Mouse (Mus musculus) MEL (cell line): ENCODE measurements around the gene Mfsd4a. TPM values are rescaled to one million over a fixed set of nuclear protein-coding genes. Genes with fewer than 3 reads are reported as not detected.

ENCODE experiments used
- DNase-seq: peaks from one replicate; pipeline ENCODE4 v3.0.0; 2011; ENCODE audit warnings: low read depth, low spot score
- H3K27ac ChIP-seq: 2 replicates; pipeline ENCODE4 v1.5.1; 2012; ENCODE audit warnings: low read depth, mild to moderate bottlenecking, control low read depth, low read length, moderate library complexity; ENCODE audit not compliant: control insufficient read depth
- H3K27me3 ChIP-seq, 2 experiments: fragments of 150-350 bp in 1 of 2; sonication (generic) in 1 of 2; 2 replicates each; pipeline ENCODE4 v1.6.1; 2012; ENCODE audit warnings: low read length in 2 of 2, mild to moderate bottlenecking in 2 of 2, improper control_type of control experiment in 1 of 2, moderate library complexity in 1 of 2; ENCODE audit not compliant: insufficient read depth in 2 of 2, control insufficient read depth in 1 of 2
- H3K36me3 ChIP-seq, 2 experiments: 2 replicates each; pipeline ENCODE4 v1.6.1; 2012 to 2014; ENCODE audit warnings: low read length in 2 of 2, improper control_type of control experiment in 1 of 2, inconsistent platforms in 1 of 2, mild to moderate bottlenecking in 1 of 2; ENCODE audit not compliant: insufficient read depth in 2 of 2, control insufficient read depth in 1 of 2
- H3K4me1 ChIP-seq, 2 experiments: fragments of 150-350 bp in 1 of 2; sonication (generic) in 1 of 2; 2 replicates each; pipeline ENCODE4 v1.6.1; 2012; ENCODE audit warnings: low read length in 2 of 2, improper control_type of control experiment in 1 of 2, mild to moderate bottlenecking in 1 of 2; ENCODE audit not compliant: insufficient read depth in 2 of 2, control insufficient read depth in 1 of 2
- H3K4me3 ChIP-seq, 2 experiments: fragments of 150-350 bp in 1 of 2; sonication (generic) in 1 of 2; 2 replicates each; pipeline ENCODE4 v1.5.1; 2012; ENCODE audit warnings: low read depth in 2 of 2, low read length in 2 of 2, mild to moderate bottlenecking in 2 of 2, moderate library complexity in 2 of 2, control low read depth in 1 of 2, improper control_type of control experiment in 1 of 2; ENCODE audit not compliant: control insufficient read depth in 1 of 2, insufficient read depth in 1 of 2
- H3K79me2 ChIP-seq: 2 replicates; pipeline ENCODE4 v1.6.1; 2012; ENCODE audit warnings: mild to moderate bottlenecking, low read length, moderate library complexity; ENCODE audit not compliant: control insufficient read depth, poor library complexity, insufficient read depth
- H3K9ac ChIP-seq: 2 replicates; pipeline ENCODE4 v1.6.1; 2012; ENCODE audit warnings: low read depth, mild to moderate bottlenecking, control low read depth, low read length, moderate library complexity; ENCODE audit not compliant: control insufficient read depth, poor library complexity, severe bottlenecking
- H3K9me3 ChIP-seq: fragments of 150-350 bp; sonication (generic); replicated peaks from 2 replicates; pipeline ENCODE4 v1.6.1; 2012; ENCODE audit warnings: mild to moderate bottlenecking, low read length, improper control_type of control experiment, moderate library complexity; ENCODE audit not compliant: insufficient read depth
- BHLHE40 ChIP-seq: IDR thresholded peaks from 2 replicates; pipeline ENCODE4 v1.6.1; 2012; ENCODE audit warnings: low read depth, mild to moderate bottlenecking, inconsistent platforms, low read length, improper control_type of control experiment, borderline replicate concordance
- CTCF ChIP-seq, 3 experiments: IDR thresholded peaks in 2 of 3; conservative IDR thresholded peaks in 1 of 3; 2 replicates each; pipeline ENCODE4 v1.5.1; 2011 to 2012; ENCODE audit warnings: low read length in 3 of 3, low read depth in 2 of 3, mild to moderate bottlenecking in 2 of 3, improper control_type of control experiment in 1 of 3, inconsistent platforms in 1 of 3, mixed read lengths in 1 of 3, moderate library complexity in 1 of 3; ENCODE audit not compliant: control insufficient read depth in 1 of 3, insufficient read depth in 1 of 3, poor library complexity in 1 of 3, severe bottlenecking in 1 of 3
- GATA1 ChIP-seq: IDR thresholded peaks from 2 replicates; pipeline ENCODE4 v1.6.1; 2011; ENCODE audit warnings: low read depth, low read length, improper control_type of control experiment
- JUND ChIP-seq: IDR thresholded peaks from 2 replicates; pipeline ENCODE4 v1.6.1; 2011; ENCODE audit warnings: low read depth, mild to moderate bottlenecking, improper control_type of control experiment, low read length
- KAT2A ChIP-seq: conservative IDR thresholded peaks from 2 replicates; pipeline ENCODE4 v1.6.1; 2012; ENCODE audit warnings: low read depth, low read length, improper control_type of control experiment, inconsistent platforms
- MAFK ChIP-seq: IDR thresholded peaks from 2 replicates; pipeline ENCODE4 v1.6.1; 2011; ENCODE audit warnings: low read depth, mild to moderate bottlenecking, low read length, improper control_type of control experiment, borderline replicate concordance
- MAX ChIP-seq: IDR thresholded peaks from 2 replicates; pipeline ENCODE4 v1.6.1; 2011; ENCODE audit warnings: low read length, improper control_type of control experiment
- MAZ ChIP-seq: IDR thresholded peaks from 2 replicates; pipeline ENCODE4 v1.6.1; 2012; ENCODE audit warnings: low read depth, mild to moderate bottlenecking, inconsistent platforms, low read length, improper control_type of control experiment
- NELFE ChIP-seq: IDR thresholded peaks from 2 replicates; pipeline ENCODE4 v1.6.1; 2011; ENCODE audit warnings: low read depth, low read length, improper control_type of control experiment
- NRF1 ChIP-seq: IDR thresholded peaks from 2 replicates; pipeline ENCODE4 v1.6.1; 2014; ENCODE audit warnings: low read depth, mild to moderate bottlenecking, inconsistent platforms, low read length, improper control_type of control experiment, moderate library complexity; ENCODE audit not compliant: poor library complexity, insufficient read depth, severe bottlenecking
- POLR2A ChIP-seq, 2 experiments: IDR thresholded peaks; 2 replicates each; pipeline ENCODE4 v1.6.1; 2011 to 2012; ENCODE audit warnings: low read length in 2 of 2, mild to moderate bottlenecking in 2 of 2, control low read depth in 1 of 2, improper control_type of control experiment in 1 of 2, low read depth in 1 of 2, moderate library complexity in 1 of 2; ENCODE audit not compliant: control insufficient read depth in 1 of 2, insufficient read depth in 1 of 2, poor library complexity in 1 of 2
- POLR2AphosphoS5 ChIP-seq: IDR thresholded peaks from 2 replicates; pipeline ENCODE4 v1.6.1; 2012; ENCODE audit warnings: low read depth, borderline replicate concordance, mild to moderate bottlenecking, inconsistent platforms, low read length, moderate library complexity, mixed read lengths
- SIN3A ChIP-seq: IDR thresholded peaks from 2 replicates; pipeline ENCODE4 v1.6.1; 2012; ENCODE audit warnings: low read length, improper control_type of control experiment, inconsistent platforms
- SMC3 ChIP-seq: IDR thresholded peaks from 2 replicates; pipeline ENCODE4 v1.6.1; 2011; ENCODE audit warnings: low read depth, low read length, improper control_type of control experiment
- TBP ChIP-seq: IDR thresholded peaks from 2 replicates; pipeline ENCODE4 v1.8.0; 2011; ENCODE audit warnings: low read depth, low read length, improper control_type of control experiment
- TCF12 ChIP-seq: IDR thresholded peaks from 2 replicates; pipeline ENCODE4 v1.6.1; 2014; ENCODE audit warnings: low read depth, mild to moderate bottlenecking, inconsistent platforms, low read length, improper control_type of control experiment, moderate library complexity
- UBTF ChIP-seq: IDR thresholded peaks from 2 replicates; pipeline ENCODE4 v1.6.1; 2012; ENCODE audit warnings: low read depth, mild to moderate bottlenecking, inconsistent platforms, low read length, improper control_type of control experiment, moderate library complexity, borderline replicate concordance; ENCODE audit not compliant: insufficient read depth
- USF1 ChIP-seq: IDR thresholded peaks from 2 replicates; pipeline ENCODE4 v1.6.1; 2014; ENCODE audit warnings: low read depth, mild to moderate bottlenecking, inconsistent platforms, low read length, improper control_type of control experiment, moderate library complexity
- USF2 ChIP-seq, 2 experiments: IDR thresholded peaks; 2 replicates each; pipeline ENCODE4 v1.6.1; 2011 to 2012; ENCODE audit warnings: improper control_type of control experiment in 2 of 2, low read length in 2 of 2, borderline replicate concordance in 1 of 2, inconsistent platforms in 1 of 2, low read depth in 1 of 2, mild to moderate bottlenecking in 1 of 2; ENCODE audit not compliant: insufficient read depth in 1 of 2
- ZC3H11A ChIP-seq: IDR thresholded peaks from 2 replicates; pipeline ENCODE4 v1.6.1; 2012; ENCODE audit warnings: low read depth, mild to moderate bottlenecking, inconsistent platforms, low read length, improper control_type of control experiment
- ZKSCAN1 ChIP-seq: IDR thresholded peaks from 2 replicates; pipeline ENCODE4 v1.6.1; 2012; ENCODE audit warnings: low read depth, mild to moderate bottlenecking, inconsistent platforms, low read length, improper control_type of control experiment, moderate library complexity
- polyA plus RNA-seq, 2 experiments: library from polyadenylated mRNA; stranded (reverse) in 1 of 2; unstranded in 1 of 2; fragments of >175 nt in 1 of 2; fragments of >200 nt in 1 of 2; gene quantifications; 2 replicates each; pipeline versions ENCODE4 v1.2.1 to v1.2.4; 2012; ENCODE audit warnings: low replicate concordance in 2 of 2, low read depth in 1 of 2; ENCODE audit not compliant: insufficient read length in 2 of 2, insufficient read depth in 1 of 2, missing spikeins in 1 of 2
- total RNA-seq: library from RNA; depleted of rRNA; stranded (reverse); fragments of 300-350 nt; gene quantifications from 2 replicates; pipeline ENCODE4 v1.2.3, GENCODE M21; 2012

Mfsd4a gene
- total and polyA plus RNA-seq, 3 experiments = 3.6 to 15.5 TPM; not detected in 1

GRCm38 (mm10) chr1:132060036-132060769, 7.7 kb downstream of the Mfsd4a start:
- Histone ChIP-seq H3K27me3 (no peaks in the 10 kb centered on the region; a peak in 2 of 4 replicates), H3K9ac (no peak overlapping the region), H3K9me3 (no peaks in the 10 kb centered on the region), H3K79me2 (no peaks in the 10 kb centered on the region), H3K4me3 (no peak overlapping the region), H3K36me3 (peaks cover 0 to 7% of the 10 kb centered on the region in 2 experiments; a peak in 1 of 4 replicates), H3K4me1 (peaks cover 3 to 16% of the 10 kb centered on the region in 2 experiments), H3K27ac (no peak overlapping the region)
- no peak for DNase-seq
- TF ChIP-seq UBTF (no peak), GATA1 (no peak), ZC3H11A (no peak), BHLHE40 (no peak), ZKSCAN1 (no peak), TBP (no peak), MAZ (no peak), MAX (no peak), NRF1 (no peak), TCF12 (no peak), CTCF (IDR thresholded peaks at IDR 0.05 in 2 of 3, conservative IDR thresholded peaks at IDR 0.05 in 1 of 3; ENCODE audit: control insufficient read depth in 1 of 3, insufficient read depth in 1 of 3, low read depth in 2 of 3, low read length in 3 of 3, poor library complexity in 1 of 3, severe bottlenecking in 1 of 3) (no peak), NELFE (no peak), MAFK (no peak), USF1 (no peak), SIN3A (no peak), POLR2A (IDR thresholded peaks at IDR 0.05; ENCODE audit: control insufficient read depth in 1 of 2, insufficient read depth in 1 of 2, low read depth in 1 of 2, low read length in 2 of 2, poor library complexity in 1 of 2) (no peak), USF2 (IDR thresholded peaks at IDR 0.05; ENCODE audit: borderline replicate concordance in 1 of 2, insufficient read depth in 1 of 2, low read depth in 1 of 2, low read length in 2 of 2) (no peak), SMC3 (no peak), KAT2A (no peak), JUND (no peak)

- Histone ChIP-seq H3K9ac (no peak overlapping the region), H3K27ac (no peak overlapping the region), H3K27me3 (no peaks in the 10 kb centered on the region; a peak in 1 of 4 replicates), H3K36me3 (peaks cover 0 to 13% of the 10 kb centered on the region in 2 experiments; a peak in 2 of 4 replicates), H3K79me2 (no peaks in the 10 kb centered on the region), H3K4me1 (peaks cover 6 to 25% of the 10 kb centered on the region in 2 experiments), H3K4me3 (no peak overlapping the region), H3K9me3 (no peaks in the 10 kb centered on the region)
- no peak for TF ChIP-seq POLR2AphosphoS5
- DNase-seq = no peak
Observed at GRCm38 (mm10) chr1:132058558-132058957, 9.3 kb downstream of the Mfsd4a start.
